Mouse (Mus musculus) small intestine, adult 2 months (tissue): Measurements from ENCODE around the gene Chn2.

ENCODE experiments used
- CTCF ChIP-seq: fragments of 200-500 bp; IDR thresholded peaks from 2 replicates; pipeline ENCODE4 v1.5.1; 2012; ENCODE audit warnings: low read depth, mild to moderate bottlenecking, control low read depth, inconsistent platforms, low read length, moderate library complexity, mixed read lengths; ENCODE audit not compliant: insufficient replicate concordance, insufficient read length; ENCODE audit errors: extremely low read depth
- POLR2A ChIP-seq: fragments of 200-500 bp; IDR thresholded peaks from 2 replicates; pipeline ENCODE4 v1.6.1; 2012; ENCODE audit warnings: low read depth, mild to moderate bottlenecking, control low read depth, inconsistent platforms, low read length, moderate library complexity

GRCm38 (mm10) chr6:54206221-54206738 lies 166.9 kb downstream of the Chn2 start:
- no peak for TF ChIP-seq CTCF
- no peak for TF ChIP-seq POLR2A
